Mouse (Mus musculus) activated CD4-positive, CD25-positive, alpha-beta regulatory T cell, adult 4 months (primary cell): ENCODE results near the gene Sgpp2. TPM values are rescaled to one million over a fixed set of nuclear protein-coding genes. Genes with fewer than 3 reads are reported as not detected.

Experiments
- ATAC-seq: one replicate; pipeline ENCODE4 v1.8.0; 2017
- polyA plus RNA-seq, 2 experiments: library from polyadenylated mRNA; unstranded; fragments of 100-300 nt; shearing (Covaris generic); gene quantifications; one replicate each; pipeline ENCODE4 v1.2.1; 2017

The Sgpp2 gene
- polyA plus RNA-seq, result under 1 TPM; 0.52 to 0.69 TPM

- no peak for ATAC-seq
Measured at GRCm38 (mm10) chr1:78310021-78310752, at the start of gene Sgpp2. Gene Sgpp2, plus strand, starts transcription at chr1:78310345.

- no peak for ATAC-seq
Measured at GRCm38 (mm10) chr1:78267519-78267918, 42.6 kb upstream of the Sgpp2 start.

- ATAC-seq, result no peak
Measured at GRCm38 (mm10) chr1:78272915-78273314, 37.2 kb upstream of the Sgpp2 start.

- ATAC-seq, result no peak
Measured at GRCm38 (mm10) chr1:78279128-78279527, 31.0 kb upstream of the Sgpp2 start.

GRCm38 (mm10) chr1:78292397-78292796 is 17.7 kb upstream of the Sgpp2 start:
- ATAC-seq, result no peak

- no peak for ATAC-seq
Measured at GRCm38 (mm10) chr1:78299670-78300225, 10.4 kb upstream of the Sgpp2 start.

- ATAC-seq, result no peak
Measured at GRCm38 (mm10) chr1:78308688-78309087, 1.5 kb upstream of the Sgpp2 start.

- no peak for ATAC-seq
Measured at GRCm38 (mm10) chr1:78309280-78309679, 865 bp upstream of the Sgpp2 start.

GRCm38 (mm10) chr1:78310861-78311341 is 756 bp downstream of the Sgpp2 start:
- no peak for ATAC-seq

- no peak for ATAC-seq
Measured at GRCm38 (mm10) chr1:78311482-78311881, 1.3 kb downstream of the Sgpp2 start.

GRCm38 (mm10) chr1:78312917-78313316 is 2.8 kb downstream of the Sgpp2 start:
- ATAC-seq, result no peak

GRCm38 (mm10) chr1:78313961-78314360 is 3.8 kb downstream of the Sgpp2 start:
- no peak for ATAC-seq

GRCm38 (mm10) chr1:78318089-78318760 is 8.1 kb downstream of the Sgpp2 start:
- ATAC-seq, result no peak

GRCm38 (mm10) chr1:78320291-78320690 is 10.1 kb downstream of the Sgpp2 start:
- no peak for ATAC-seq

GRCm38 (mm10) chr1:78322098-78322778 is 12.1 kb downstream of the Sgpp2 start:
- no peak for ATAC-seq

GRCm38 (mm10) chr1:78322844-78323243 is 12.7 kb downstream of the Sgpp2 start:
- no peak for ATAC-seq

- ATAC-seq, result no peak
Measured at GRCm38 (mm10) chr1:78324044-78324443, 13.9 kb downstream of the Sgpp2 start.

- no peak for ATAC-seq
Measured at GRCm38 (mm10) chr1:78325851-78326250, 15.7 kb downstream of the Sgpp2 start.

GRCm38 (mm10) chr1:78328646-78329045 is 18.5 kb downstream of the Sgpp2 start:
- no peak for ATAC-seq

GRCm38 (mm10) chr1:78329861-78330260 is 19.7 kb downstream of the Sgpp2 start:
- no peak for ATAC-seq

GRCm38 (mm10) chr1:78330620-78331158 is 20.5 kb downstream of the Sgpp2 start:
- ATAC-seq, result no peak

- no peak for ATAC-seq
Measured at GRCm38 (mm10) chr1:78337726-78338125, 27.6 kb downstream of the Sgpp2 start.

- no peak for ATAC-seq
Measured at GRCm38 (mm10) chr1:78338212-78338611, 28.1 kb downstream of the Sgpp2 start.
